Mouse (Mus musculus): ENCODE measurements around the gene Yeats4. TPM values are rescaled to one million over a fixed set of nuclear protein-coding genes. Genes with fewer than 3 reads are reported as not detected.
"Not testable (repeated sequence)": the region's sequence is repeated elsewhere in the genome, so short reads cannot be mapped to it uniquely, and the experiment has no call there.

Yeats4 gene
- polyA plus RNA-seq, 1 experiment from 2014 or later, result 95.3 TPM

- Histone ChIP-seq H3K27me3 (replicated peaks) (no peaks in the 10 kb centered on the region), H3K4me1 (no peaks in the 10 kb centered on the region), H3K27ac (replicated peaks) (no peak overlapping the region), H3K4me2 (no peak overlapping the region), H3K9ac (replicated peaks) (no peak overlapping the region), H3K4me3 (replicated peaks) (no peak overlapping the region), H3K9me3 (replicated peaks) (no peaks in the 10 kb centered on the region), H3K36me3 (peaks cover 74% of the 10 kb centered on the region)
- WGBS, result 81% methylated on average over 20 of the region's 20 CpGs
- no peak for ATAC-seq (ENCODE audit: low FRiP score)
Observed at GRCm38 (mm10) chr10:117217246-117217840, 7.0 kb downstream of the Yeats4 start.

DNA sequence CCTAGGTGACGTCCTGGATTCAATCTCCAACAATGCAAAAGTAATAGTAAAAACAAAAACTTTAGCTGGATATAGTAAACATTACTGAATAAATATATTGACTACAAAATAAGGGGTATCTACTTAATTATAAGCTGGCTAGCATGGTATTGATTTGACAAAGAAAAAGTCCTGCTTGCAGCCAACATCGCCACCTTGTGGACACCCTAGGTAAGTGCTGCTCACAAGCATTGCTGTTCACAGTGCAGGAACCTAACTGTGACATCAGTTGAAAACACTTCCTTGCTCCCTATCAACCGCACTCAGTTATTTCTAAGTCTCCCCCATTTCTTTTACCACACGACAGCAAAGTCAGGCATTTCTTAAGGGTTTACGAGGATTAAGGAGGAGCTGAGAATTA, 7.5 kb downstream of the Yeats4 start:
- no peak for ATAC-seq (ENCODE audit: low FRiP score)
- Histone ChIP-seq H3K27ac (replicated peaks) (no peak overlapping the region), H3K9ac (replicated peaks) (no peak overlapping the region), H3K9me3 (replicated peaks) (no peaks in the 10 kb centered on the region), H3K36me3 (peaks cover 68% of the 10 kb centered on the region), H3K27me3 (replicated peaks) (no peaks in the 10 kb centered on the region), H3K4me3 (replicated peaks) (no peak overlapping the region), H3K4me2 (no peak overlapping the region), H3K4me1 (no peaks in the 10 kb centered on the region)
- 69% methylated on average over 5 of the region's 5 CpGs for WGBS

DNA sequence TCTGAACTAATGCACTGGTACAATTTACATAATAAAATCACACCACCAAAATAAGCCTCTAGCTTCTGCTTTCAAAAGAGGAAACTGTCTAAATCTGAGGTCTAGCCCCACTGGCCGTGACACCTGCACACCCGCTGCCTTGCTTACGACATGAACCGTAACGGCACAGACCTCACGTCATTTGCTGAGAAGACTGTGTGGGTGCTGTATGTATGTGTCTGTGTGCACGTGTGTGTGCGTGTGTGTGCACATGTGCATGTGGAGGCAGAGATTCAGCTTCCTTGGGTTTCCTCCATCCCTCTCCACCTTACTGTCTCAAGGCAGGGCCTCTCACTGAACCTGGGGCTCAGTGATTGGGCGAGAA, 8.2 kb downstream of the Yeats4 start:
- Histone ChIP-seq H3K4me3 (replicated peaks) (no peak overlapping the region), H3K9me3 (replicated peaks) (no peaks in the 10 kb centered on the region), H3K9ac (replicated peaks) (no peak overlapping the region), H3K4me1 (no peaks in the 10 kb centered on the region), H3K4me2 (no peak overlapping the region), H3K27me3 (replicated peaks) (no peaks in the 10 kb centered on the region), H3K36me3 (peaks cover 61% of the 10 kb centered on the region), H3K27ac (replicated peaks) (no peak overlapping the region)
- WGBS, result 97% methylated on average over 9 of the region's 9 CpGs
- ATAC-seq (ENCODE audit: low FRiP score), result no peak

DNA sequence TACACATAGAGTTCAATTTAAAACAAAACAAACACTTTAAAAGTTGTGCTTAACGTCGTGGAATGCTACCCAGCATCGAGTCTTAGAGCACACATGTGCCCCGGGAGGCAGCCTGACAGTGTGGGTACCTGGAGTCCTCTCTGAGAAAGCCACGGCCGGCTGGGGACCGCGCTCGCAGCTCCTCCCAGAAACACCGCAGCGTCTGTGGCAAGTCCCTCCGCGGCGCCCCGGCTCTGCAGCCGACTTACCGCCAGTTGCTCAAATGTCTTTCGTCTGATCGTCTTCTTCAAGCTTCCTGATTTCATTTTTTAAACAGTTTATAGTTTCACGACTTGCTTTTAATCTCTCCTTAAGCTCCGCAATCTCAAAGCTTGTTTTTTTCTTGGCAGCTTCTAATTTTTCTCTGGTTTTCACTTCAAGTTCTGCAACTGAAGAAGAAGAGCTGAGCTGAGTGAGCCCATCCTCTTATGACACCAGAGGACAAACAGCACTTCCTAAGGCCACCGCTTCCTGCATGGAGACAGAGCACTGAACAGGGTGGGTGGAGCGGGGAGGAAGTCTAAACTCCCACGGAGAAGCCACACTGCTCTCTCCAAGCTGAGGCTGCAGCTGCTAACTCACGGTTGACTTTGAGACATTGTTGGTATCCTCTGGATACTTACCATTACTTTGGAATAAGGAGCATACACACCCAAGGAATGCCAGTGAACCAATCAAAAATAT, 8.7 kb downstream of the Yeats4 start:
- Histone ChIP-seq H3K27me3 (replicated peaks) (no peaks in the 10 kb centered on the region), H3K27ac (replicated peaks) (no peak overlapping the region), H3K4me2 (no peak overlapping the region), H3K36me3 (peaks cover 57% of the 10 kb centered on the region), H3K4me3 (replicated peaks) (no peak overlapping the region), H3K4me1 (no peaks in the 10 kb centered on the region), H3K9me3 (replicated peaks) (no peaks in the 10 kb centered on the region), H3K9ac (replicated peaks) (no peak overlapping the region)
- no peak for ATAC-seq (ENCODE audit: low FRiP score)
- 93% methylated on average over 25 of the region's 25 CpGs for WGBS

DNA sequence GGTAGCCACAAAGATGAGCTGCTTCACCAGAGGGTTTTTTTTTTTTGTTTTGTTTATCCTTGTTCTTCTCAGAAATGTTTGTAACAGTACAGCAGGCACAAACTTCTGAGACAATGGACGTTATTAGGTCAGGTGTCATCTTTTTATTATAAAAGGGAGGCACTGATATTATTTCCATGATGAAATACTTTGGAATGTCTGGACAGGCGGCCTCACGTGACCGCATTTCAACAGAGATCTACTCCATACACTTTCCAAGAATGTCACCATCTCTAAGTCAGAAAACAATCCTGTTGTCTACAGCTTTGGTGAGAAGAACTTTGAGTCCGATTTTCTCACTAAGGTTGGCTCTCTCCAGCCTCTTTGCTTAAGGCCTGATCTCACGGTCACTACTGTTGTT, 13.3 kb downstream of the Yeats4 start:
- Histone ChIP-seq H3K4me1 (peaks cover 5% of the 10 kb centered on the region; the same call in 1 of the 2 replicates), H3K27me3 (replicated peaks) (no peaks in the 10 kb centered on the region), H3K9me3 (replicated peaks) (no peaks in the 10 kb centered on the region), H3K4me3 (replicated peaks) (no peak overlapping the region), H3K27ac (replicated peaks) (no peak overlapping the region), H3K4me2 (no peak overlapping the region), H3K36me3 (peaks cover 19% of the 10 kb centered on the region), H3K9ac (replicated peaks) (no peak overlapping the region)
- 92% methylated on average over 6 of the region's 6 CpGs for WGBS
- ATAC-seq (ENCODE audit: low FRiP score), result no peak

- Histone ChIP-seq H3K27ac (replicated peaks) (no peak overlapping the region), H3K4me2 (peak overlapping the region; percentile 53), H3K9me3 (replicated peaks) (no peaks in the 10 kb centered on the region), H3K4me3 (replicated peaks) (peak overlapping the region; percentile 26), H3K9ac (replicated peaks) (no peak overlapping the region), H3K27me3 (replicated peaks) (no peaks in the 10 kb centered on the region), H3K4me1 (peaks cover 5% of the 10 kb centered on the region; the same call in 1 of the 2 replicates), H3K36me3 (peaks cover 4% of the 10 kb centered on the region)
- 17% methylated on average over 11 of the region's 11 CpGs for WGBS
- peak; percentile 67; the same call in 1 of the 2 replicates for ATAC-seq (ENCODE audit: low FRiP score)
Observed at GRCm38 (mm10) chr10:117209469-117209938, 14.8 kb downstream of the Yeats4 start.

GRCm38 (mm10) chr10:117208787-117209186, 15.5 kb downstream of the Yeats4 start:
- not testable (repeated sequence) for H3K4me3 ChIP-seq (replicated peaks); H3K36me3 ChIP-seq; H3K27me3 ChIP-seq (replicated peaks); H3K4me1 ChIP-seq; H3K4me2 ChIP-seq; H3K9ac ChIP-seq (replicated peaks); H3K27ac ChIP-seq (replicated peaks); ATAC-seq (ENCODE audit: low FRiP score); H3K9me3 ChIP-seq (replicated peaks)
- 86% methylated on average over 6 of the region's 6 CpGs for WGBS

DNA sequence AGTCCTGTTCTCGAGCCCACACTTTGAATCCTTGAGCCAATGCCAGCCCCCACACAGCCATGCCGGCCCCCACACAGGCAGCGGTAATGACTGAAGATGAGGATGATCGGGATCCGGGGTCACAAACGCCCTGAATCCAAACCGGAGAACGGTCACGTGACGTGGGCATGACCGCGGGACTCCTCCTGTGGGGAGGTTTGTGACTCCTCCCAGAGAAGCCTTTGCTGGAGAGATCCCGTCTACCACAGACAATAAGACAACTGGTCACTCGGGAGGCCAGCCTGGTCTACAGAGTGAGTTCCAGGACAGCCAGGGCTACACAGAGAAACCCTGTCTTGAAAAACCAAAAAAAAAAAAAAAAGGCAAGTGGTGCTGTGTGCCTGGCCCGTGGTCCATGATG, 16.1 kb downstream of the Yeats4 start:
- peaks cover 2% of the 10 kb centered on the region; the same call in 1 of the 2 replicates for H3K36me3 ChIP-seq
- H3K4me3 ChIP-seq (replicated peaks), result no peak overlapping the region
- 62% methylated on average over 15 of the region's 15 CpGs for whole genome bisulfite sequencing
- H3K27me3 ChIP-seq (replicated peaks), result no peaks in the 10 kb centered on the region
- H3K27ac ChIP-seq (replicated peaks), result no peak overlapping the region
- peaks cover 5% of the 10 kb centered on the region; the same call in 1 of the 2 replicates for H3K4me1 ChIP-seq
- no peak overlapping the region for H3K4me2 ChIP-seq
- H3K9ac ChIP-seq (replicated peaks), result no peak overlapping the region
- no peak for ATAC-seq (ENCODE audit: low FRiP score)
- no peaks in the 10 kb centered on the region for H3K9me3 ChIP-seq (replicated peaks)

DNA sequence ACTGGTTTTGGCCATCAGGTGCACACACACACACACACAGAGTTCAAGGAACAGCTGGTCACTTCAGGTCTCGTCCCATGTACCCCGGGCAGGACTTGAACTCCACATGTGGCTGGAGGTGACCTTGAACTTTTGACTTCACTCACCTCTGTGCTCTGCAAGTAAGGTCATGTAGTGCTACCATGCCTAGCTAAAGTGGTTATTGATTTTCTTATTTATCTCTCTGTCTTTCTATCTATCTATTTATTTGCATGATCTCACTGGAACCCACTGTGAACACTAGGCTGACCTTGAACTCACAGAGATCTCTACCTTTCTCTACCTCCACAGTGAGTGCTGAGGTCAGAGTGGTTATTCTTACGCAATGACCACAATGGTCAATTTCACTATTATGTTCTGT, 18.2 kb downstream of the Yeats4 start:
- no peak for ATAC-seq (ENCODE audit: low FRiP score)
- Histone ChIP-seq H3K36me3 (no peaks in the 10 kb centered on the region), H3K4me2 (no peak overlapping the region), H3K9ac (replicated peaks) (no peak overlapping the region), H3K4me1 (peaks cover 5% of the 10 kb centered on the region; the same call in 1 of the 2 replicates), H3K9me3 (replicated peaks) (no peaks in the 10 kb centered on the region), H3K4me3 (replicated peaks) (no peak overlapping the region), H3K27ac (replicated peaks) (no peak overlapping the region), H3K27me3 (replicated peaks) (no peaks in the 10 kb centered on the region)
- WGBS, result 94% methylated on average over 3 of the region's 3 CpGs

DNA sequence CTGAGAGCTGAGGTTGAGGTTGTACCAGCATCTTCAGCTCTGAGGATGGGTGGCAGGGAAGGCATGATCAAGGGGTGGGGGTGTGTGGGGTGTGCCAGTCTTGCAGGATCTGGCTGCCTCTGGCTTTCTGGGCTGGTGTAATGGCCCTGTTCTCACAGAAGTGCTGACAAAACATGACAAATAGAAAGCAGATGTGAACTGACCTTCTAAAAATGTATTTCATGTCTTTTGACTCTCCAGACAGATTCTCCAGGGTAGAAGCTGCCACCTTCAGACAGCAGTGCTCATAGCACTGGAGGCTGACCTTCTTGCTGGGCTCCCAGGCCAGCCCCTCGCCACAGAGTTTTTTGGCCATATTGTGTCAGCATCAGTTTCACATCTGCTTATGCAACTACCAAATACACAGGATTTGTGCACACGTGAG, 20.7 kb downstream of the Yeats4 start:
- H3K27me3 ChIP-seq (replicated peaks), result no peaks in the 10 kb centered on the region
- no peaks in the 10 kb centered on the region for H3K9me3 ChIP-seq (replicated peaks)
- no peaks in the 10 kb centered on the region for H3K36me3 ChIP-seq
- H3K27ac ChIP-seq (replicated peaks), result no peak overlapping the region
- no peak overlapping the region for H3K9ac ChIP-seq (replicated peaks)
- no peaks in the 10 kb centered on the region for H3K4me1 ChIP-seq
- no peak overlapping the region for H3K4me2 ChIP-seq
- 89% methylated on average over 2 of the region's 2 CpGs for WGBS
- H3K4me3 ChIP-seq (replicated peaks), result no peak overlapping the region
- ATAC-seq (ENCODE audit: low FRiP score), result no peak

- ATAC-seq (ENCODE audit: low FRiP score), result no peak
- 82% methylated on average over 17 of the region's 17 CpGs for WGBS
- Histone ChIP-seq H3K27me3 (replicated peaks) (no peaks in the 10 kb centered on the region), H3K4me3 (replicated peaks) (no peak overlapping the region), H3K36me3 (no peaks in the 10 kb centered on the region), H3K4me1 (no peaks in the 10 kb centered on the region), H3K9me3 (replicated peaks) (no peaks in the 10 kb centered on the region), H3K27ac (replicated peaks) (no peak overlapping the region), H3K9ac (replicated peaks) (no peak overlapping the region), H3K4me2 (no peak overlapping the region)
Observed at GRCm38 (mm10) chr10:117202981-117203557, 21.2 kb downstream of the Yeats4 start.

- 49% methylated on average over 3 of the region's 3 CpGs for WGBS
- Histone ChIP-seq H3K4me2 (no peak overlapping the region), H3K36me3 (no peaks in the 10 kb centered on the region)
Observed at GRCm38 (mm10) chr10:117199701-117200100, 24.6 kb downstream of the Yeats4 start.

More at GRCm38 (mm10) chr10:117199701-117200100, 24.6 kb downstream of the Yeats4 start:
- Histone ChIP-seq H3K9me3 (replicated peaks) (no peaks in the 10 kb centered on the region), H3K9ac (replicated peaks) (no peak overlapping the region), H3K4me3 (replicated peaks) (no peak overlapping the region), H3K4me1 (no peaks in the 10 kb centered on the region), H3K27me3 (replicated peaks) (no peaks in the 10 kb centered on the region), H3K27ac (replicated peaks) (no peak overlapping the region)
- no peak for ATAC-seq (ENCODE audit: low FRiP score)

Data from neural tube, embryonic 15.5 days (tissue).